Mouse (Mus musculus) left cerebral cortex, postnatal 10 days (tissue): Measurements from ENCODE around the gene Stra6. TPM values are rescaled to one million over a fixed set of nuclear protein-coding genes. Genes with fewer than 3 reads are reported as not detected.

Experiments used
- DNase-seq, 2 experiments: peaks; one replicate each; pipeline ENCODE4 v3.0.0; 2021 to 2022; ENCODE audit warnings: low spot score in 2 of 2, mixed read lengths in 1 of 2; ENCODE audit errors: extremely low spot score in 1 of 2
- intact Hi-C: fragments of 180-260 bp; cut with DNase I; formaldehyde crosslinking; loops from one replicate; pipeline ENCODE4 v1.15.1; 2025
- total RNA-seq, 2 experiments: library from RNA; stranded (reverse); gene quantifications; 2 replicates each; pipeline ENCODE4 v1.2.3; 2021

The Stra6 gene
- total RNA-seq, 2 experiments from 2014 or later = 10.0 to 10.9 TPM

GRCm38 (mm10) chr9:58086861-58087260 is 23.3 kb downstream of the Stra6 start:
- no peak for DNase-seq
- intact Hi-C loops = no loop called here

GRCm38 (mm10) chr9:58087277-58087998 is 23.9 kb downstream of the Stra6 start:
- no peak for DNase-seq
- intact Hi-C loops = no loop called here

- DNase-seq = no peak
- intact Hi-C loops = no loop called here
Observed at GRCm38 (mm10) chr9:58091623-58092425, 28.2 kb downstream of the Stra6 start.

GRCm38 (mm10) chr9:58092581-58093269 is 29.1 kb downstream of the Stra6 start:
- intact Hi-C loops = no loop called here
- no peak for DNase-seq

GRCm38 (mm10) chr9:58093776-58094175 is 30.2 kb downstream of the Stra6 start:
- DNase-seq = no peak
- intact Hi-C loops = no loop called here

GRCm38 (mm10) chr9:58095977-58096376 is 32.4 kb downstream of the Stra6 start:
- intact Hi-C loops = no loop called here
- no peak for DNase-seq

- intact Hi-C loops = no loop called here
- peak in 1 of 2 experiments; percentile 52 for DNase-seq
Observed at GRCm38 (mm10) chr9:58096629-58097301, 33.2 kb downstream of the Stra6 start.

GRCm38 (mm10) chr9:58099836-58100565 is 36.4 kb downstream of the Stra6 start:
- no peak for DNase-seq
- intact Hi-C loops = no loop called here

GRCm38 (mm10) chr9:58102013-58102412 is 38.4 kb downstream of the Stra6 start:
- DNase-seq = no peak
- intact Hi-C loops = no loop called here

GRCm38 (mm10) chr9:58103647-58104046 is 40.1 kb downstream of the Stra6 start:
- DNase-seq = no peak
- intact Hi-C loops = no loop called here

GRCm38 (mm10) chr9:58105595-58106169 is 42.1 kb downstream of the Stra6 start:
- DNase-seq = no peak
- intact Hi-C loops = no loop called here

GRCm38 (mm10) chr9:58107494-58107893 is 43.9 kb downstream of the Stra6 start:
- intact Hi-C loops = no loop called here
- DNase-seq = no peak

GRCm38 (mm10) chr9:58110787-58111186 is 47.2 kb downstream of the Stra6 start:
- no peak for DNase-seq
- intact Hi-C loops = loop anchor here (5.0 kb wide), 1 partner anchor 87 kb away; no protein-coding TSS in a partner anchor

- intact Hi-C loops = loop anchor here (5.0 kb wide), 1 partner anchor 86 kb away; no protein-coding TSS in a partner anchor
- DNase-seq = peak; percentile 63 to 69
Observed at GRCm38 (mm10) chr9:58111431-58111830, 47.8 kb downstream of the Stra6 start.

GRCm38 (mm10) chr9:58112321-58112751 is 48.7 kb downstream of the Stra6 start:
- no peak for DNase-seq
- intact Hi-C loops = loop anchor here (5.0 kb wide), 1 partner anchor 85 kb away; no protein-coding TSS in a partner anchor

GRCm38 (mm10) chr9:58112866-58113278 is 49.3 kb downstream of the Stra6 start:
- DNase-seq = peak in 1 of 2 experiments; percentile 77
- intact Hi-C loops = loop anchor here (5.0 kb wide), 1 partner anchor 84 kb away; no protein-coding TSS in a partner anchor

GRCm38 (mm10) chr9:58113279-58113884 is 49.8 kb downstream of the Stra6 start:
- intact Hi-C loops = loop anchor here (5.0 kb wide), 1 partner anchor 84 kb away; no protein-coding TSS in a partner anchor
- no peak for DNase-seq
